Mouse (Mus musculus): ENCODE measurements around the gene Kcnh3. TPM values are rescaled to one million over a fixed set of nuclear protein-coding genes. Genes with fewer than 3 reads are reported as not detected.

Gene Kcnh3
- total RNA-seq, 2 experiments from 2014 or later: 173 to 180 TPM

- intact Hi-C loops (cut with DNase I): loop anchor here (10.0 kb wide), 1 partner anchor 181 kb away; the partner anchor contains the start of gene C1ql4
- DNase-seq (ENCODE audit: low spot score in 2 of 2): peak in 1 of 2 experiments; percentile 65
These were observed 41.0 kb downstream of the Kcnh3 start for GRCm38 (mm10) chr15:99265679-99266078.

- no peak for DNase-seq (ENCODE audit: low spot score in 2 of 2)
- intact Hi-C loops (cut with DNase I): no loop called here
These were observed 51.4 kb downstream of the Kcnh3 start for GRCm38 (mm10) chr15:99276095-99276494.

DNA sequence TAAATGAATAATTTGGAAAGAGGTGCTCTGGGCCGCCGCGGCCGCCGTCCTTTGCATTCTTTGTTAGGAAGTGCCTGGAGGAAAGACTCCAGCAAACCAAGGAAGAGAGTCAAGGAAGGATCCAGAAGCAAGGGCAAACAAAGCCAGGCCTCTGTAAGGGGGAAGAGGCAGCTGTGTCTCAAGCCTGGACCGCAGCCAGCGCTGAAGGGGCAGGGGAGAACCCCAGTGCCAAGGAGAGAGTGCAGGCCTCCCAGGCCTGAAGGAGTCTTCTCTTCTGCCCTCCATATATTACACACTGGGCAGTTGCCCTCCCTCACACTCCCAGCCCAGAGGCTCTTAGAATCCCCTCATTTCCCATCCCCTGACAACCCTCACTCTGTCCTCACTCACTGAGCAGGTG, 53.6 kb downstream of the Kcnh3 start:
- intact Hi-C loops (cut with DNase I): no loop called here
- no peak for DNase-seq (ENCODE audit: low spot score in 2 of 2)

DNA sequence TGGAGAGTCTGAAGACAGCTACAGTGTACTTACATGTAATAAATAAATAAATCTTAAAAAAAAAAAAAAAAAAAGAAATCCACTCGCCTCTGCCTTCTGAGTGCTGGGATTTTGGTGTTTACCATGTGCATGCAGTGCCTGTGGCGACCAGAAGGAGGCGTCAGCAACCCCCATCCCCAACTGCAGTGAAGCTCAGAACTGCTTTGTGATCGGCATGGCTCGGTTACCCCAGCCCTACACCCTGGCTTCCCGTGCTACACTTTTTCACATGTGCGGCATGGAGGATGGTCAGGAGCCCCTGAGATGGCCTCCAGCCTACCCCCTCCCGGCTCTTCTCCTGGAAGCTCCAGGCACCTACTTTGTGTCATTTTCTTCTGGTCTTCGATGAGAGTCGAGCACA, 58.8 kb downstream of the Kcnh3 start:
- intact Hi-C loops (cut with DNase I): no loop called here
- no peak for DNase-seq (ENCODE audit: low spot score in 2 of 2)

- no peak for DNase-seq (ENCODE audit: low spot score in 2 of 2)
- intact Hi-C loops (cut with DNase I): no loop called here
These were observed 60.0 kb downstream of the Kcnh3 start for GRCm38 (mm10) chr15:99284527-99285188.

- intact Hi-C loops (cut with DNase I): no loop called here
These were observed 60.5 kb downstream of the Kcnh3 start for GRCm38 (mm10) chr15:99285189-99285535.

DNA sequence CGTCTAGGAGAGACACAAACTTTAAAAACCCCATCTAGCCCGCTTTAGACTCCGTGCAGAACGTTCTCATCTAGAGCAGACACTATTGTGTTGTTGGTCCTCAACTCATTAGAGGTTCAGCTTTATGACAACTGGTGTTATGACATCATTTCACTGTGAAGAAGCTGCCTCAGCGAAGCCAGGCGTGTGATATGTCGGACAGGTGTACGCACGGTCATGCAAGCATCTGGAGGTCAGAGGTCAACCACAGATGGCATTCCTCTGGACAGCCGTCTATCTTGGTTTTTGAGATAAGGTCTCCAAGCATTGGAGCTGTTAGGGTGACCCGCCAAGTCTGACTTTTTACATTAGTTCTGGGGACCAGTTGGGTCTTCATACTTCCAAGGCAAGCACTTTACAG, 65.9 kb downstream of the Kcnh3 start:
- no peak for DNase-seq (ENCODE audit: low spot score in 2 of 2)
- intact Hi-C loops (cut with DNase I): no loop called here

More at GRCm38 (mm10) chr15:99285189-99285535, 60.5 kb downstream of the Kcnh3 start:
- DNase-seq (ENCODE audit: low spot score in 2 of 2): no peak

Other genes with a start within 250 kb of the Kcnh3 start
- gene Tuba1c, start 195.0 kb upstream of the Kcnh3 start, total RNA-seq (2021): 10 to 100 TPM; 60.3 to 78.5 TPM
- 1 to 10 TPM in 1 of 2 experiments, under 1 TPM in 1; 0.97 to 1.8 TPM for gene Prph, start 169.7 kb upstream of the Kcnh3 start, total RNA-seq (2021)
- under 1 TPM in 1 of 2 experiments, not detected in 1; 0.32 TPM for gene Troap, start 150.3 kb upstream of the Kcnh3 start, total RNA-seq (2021)
- gene C1ql4, start 137.0 kb upstream of the Kcnh3 start, total RNA-seq (2021): not detected
- under 1 TPM; 0.25 to 0.27 TPM for gene Dnajc22, start 131.7 kb upstream of the Kcnh3 start, total RNA-seq (2021)
- gene Spats2, start 98.9 kb upstream of the Kcnh3 start, total RNA-seq (2021): 10 to 100 TPM; 35.2 to 37.5 TPM
- 10 to 100 TPM; 80.9 to 91.9 TPM for gene Mcrs1, start 27.1 kb downstream of the Kcnh3 start, total RNA-seq (2021)
- 100 to 1,000 TPM in 1 of 2 experiments, 10 to 100 TPM in 1; 88.1 to 104 TPM for gene Prpf40b, start 70.2 kb downstream of the Kcnh3 start, total RNA-seq (2021)
- gene Fam186b, start 71.0 kb downstream of the Kcnh3 start, total RNA-seq (2021): 1 to 10 TPM; 1.7 to 1.8 TPM
- 10 to 100 TPM; 10.6 to 10.8 TPM for gene Fmnl3, start 145.6 kb downstream of the Kcnh3 start, total RNA-seq (2021)
- 100 to 1,000 TPM; 319 to 339 TPM for gene Tmbim6, start 168.0 kb downstream of the Kcnh3 start, total RNA-seq (2021)
- gene Nckap5l, start 232.9 kb downstream of the Kcnh3 start, total RNA-seq (2021): 10 to 100 TPM; 19.4 to 21.4 TPM
- 1 to 10 TPM; 3.9 to 6.6 TPM for gene Bcdin3d, start 249.9 kb downstream of the Kcnh3 start, total RNA-seq (2021)

Data from left cerebral cortex, postnatal 36 days (tissue).